Mouse (Mus musculus): Measurements from ENCODE around the gene Cyp4a12b.
"Not testable (repeated sequence)": the region's sequence is repeated elsewhere in the genome, so short reads cannot be mapped to it uniquely, and the experiment has no call there.

DNA sequence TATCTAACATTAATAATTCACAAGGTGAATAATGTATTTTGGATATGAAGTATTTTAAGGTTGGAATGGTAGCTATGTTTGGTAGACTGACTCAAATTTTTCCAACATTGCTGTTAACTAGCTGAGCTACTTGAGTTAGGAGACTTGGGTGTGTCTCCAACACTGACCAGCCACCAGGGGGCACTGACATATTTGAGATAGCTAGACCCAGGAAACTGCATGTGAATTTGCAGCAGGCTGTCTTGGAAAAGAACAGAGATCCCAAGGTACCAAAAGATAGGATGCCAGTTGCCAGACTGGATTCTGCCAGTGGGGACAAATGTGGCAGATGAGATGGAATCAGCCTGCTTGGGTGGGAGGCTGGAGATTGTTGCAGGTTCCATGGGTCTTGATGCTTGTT lies 64.6 kb downstream of the Cyp4a12b start:
- TF ChIP-seq ETS1 (conservative IDR thresholded peaks at IDR 0.05; ENCODE audit: low read depth, low read length) = not testable (repeated sequence)
- peak in 1 of 2 experiments; percentile 43; a peak in 2 of 4 replicates for TF ChIP-seq CTCF (conservative IDR thresholded peaks at IDR 0.05 in 1 of 2, IDR thresholded peaks at IDR 0.05 in 1 of 2; ENCODE audit: low read depth in 2 of 2, low read length in 2 of 2)
